Mouse (Mus musculus) kidney, adult 8-10 months (tissue): ENCODE data around the gene Ndufs6.

Experiments used
- DNase-seq, 2 experiments: peaks; one replicate each; pipeline ENCODE4 v3.0.0; 2022

Gene Ndufs6

GRCm38 (mm10) chr13:73305398-73306084, 22.8 kb downstream of the Ndufs6 start:
- peak in 1 of 2 experiments; percentile 21 for DNase-seq

- DNase-seq = no peak
Measured at GRCm38 (mm10) chr13:73304729-73305128, 23.6 kb downstream of the Ndufs6 start.

GRCm38 (mm10) chr13:73299322-73299721, 29.0 kb downstream of the Ndufs6 start:
- no peak for DNase-seq

GRCm38 (mm10) chr13:73298717-73299116, 29.6 kb downstream of the Ndufs6 start:
- DNase-seq = no peak

- DNase-seq = no peak
Measured at GRCm38 (mm10) chr13:73291102-73291501, 37.2 kb downstream of the Ndufs6 start.

- DNase-seq = no peak
Measured at GRCm38 (mm10) chr13:73290206-73290605, 38.1 kb downstream of the Ndufs6 start.

GRCm38 (mm10) chr13:73283534-73283933, 44.8 kb downstream of the Ndufs6 start:
- DNase-seq = no peak

- DNase-seq = no peak
Measured at GRCm38 (mm10) chr13:73282407-73282806, 45.9 kb downstream of the Ndufs6 start.

GRCm38 (mm10) chr13:73279196-73279595, 49.1 kb downstream of the Ndufs6 start:
- no peak for DNase-seq

- DNase-seq = no peak
Measured at GRCm38 (mm10) chr13:73277797-73278196, 50.5 kb downstream of the Ndufs6 start.

GRCm38 (mm10) chr13:73277361-73277760, 51.0 kb downstream of the Ndufs6 start:
- no peak for DNase-seq

GRCm38 (mm10) chr13:73273536-73273935, 54.8 kb downstream of the Ndufs6 start:
- no peak for DNase-seq

GRCm38 (mm10) chr13:73272794-73273282, 55.5 kb downstream of the Ndufs6 start:
- no peak for DNase-seq

GRCm38 (mm10) chr13:73271336-73272242, 56.8 kb downstream of the Ndufs6 start:
- DNase-seq = no peak

- DNase-seq = no peak
Measured at GRCm38 (mm10) chr13:73270451-73271081, 57.8 kb downstream of the Ndufs6 start.

GRCm38 (mm10) chr13:73269891-73270290, 58.5 kb downstream of the Ndufs6 start:
- no peak for DNase-seq
